Mouse (Mus musculus): Measurements from ENCODE around the gene Rhbdf2. TPM values are rescaled to one million over a fixed set of nuclear protein-coding genes. Genes with fewer than 3 reads are reported as not detected.

Rhbdf2 gene
- polyA plus RNA-seq, 1 experiment from 2014 or later: 7.2 TPM

DNA sequence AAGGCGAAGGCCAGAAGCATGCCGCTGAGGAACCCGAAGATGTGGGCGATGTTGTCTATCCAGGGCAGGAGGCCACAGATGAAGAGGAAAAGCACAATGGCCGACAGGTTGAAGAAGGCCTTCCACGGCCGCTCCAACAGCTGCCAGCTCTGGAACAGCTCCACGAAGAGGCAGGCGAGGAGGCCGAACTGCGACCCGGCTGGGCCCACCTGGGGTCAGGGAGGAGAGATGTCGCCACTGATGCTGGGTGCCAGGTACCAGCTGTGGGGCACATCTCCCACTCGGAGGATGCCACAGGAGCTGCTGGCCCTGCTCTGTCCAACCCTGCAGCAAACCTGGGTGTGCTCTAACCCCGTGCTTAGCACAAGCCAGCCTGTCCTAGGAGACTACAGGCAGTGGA lies 27.6 kb downstream of the Rhbdf2 start:
- Histone ChIP-seq H3K9ac (no peak overlapping the region), H3K27me3 (no peaks in the 10 kb centered on the region), H3K36me3 (replicated peaks) (peaks cover 71% of the 10 kb centered on the region), H3K4me1 (replicated peaks) (no peaks in the 10 kb centered on the region), H3K4me2 (no peak overlapping the region), H3K27ac (replicated peaks) (no peak overlapping the region), H3K9me3 (replicated peaks) (no peaks in the 10 kb centered on the region), H3K4me3 (replicated peaks) (no peak overlapping the region)
- WGBS (ENCODE audit: insufficient replicate concordance): 89% methylated on average over 15 of the region's 15 CpGs
- ATAC-seq (ENCODE audit: insufficient read depth): no peak

GRCm38 (mm10) chr11:116598193-116598592 lies 28.6 kb downstream of the Rhbdf2 start:
- H3K4me2 ChIP-seq: no peak overlapping the region
- H3K9me3 ChIP-seq (replicated peaks): no peaks in the 10 kb centered on the region
- no peak overlapping the region for H3K4me3 ChIP-seq (replicated peaks)
- 91% methylated on average over 8 of the region's 8 CpGs for WGBS (ENCODE audit: insufficient replicate concordance)
- H3K27ac ChIP-seq (replicated peaks): no peak overlapping the region
- peaks cover 60% of the 10 kb centered on the region for H3K36me3 ChIP-seq (replicated peaks)
- H3K4me1 ChIP-seq (replicated peaks): no peaks in the 10 kb centered on the region
- no peak for ATAC-seq (ENCODE audit: insufficient read depth)
- no peak overlapping the region for H3K9ac ChIP-seq
- no peaks in the 10 kb centered on the region for H3K27me3 ChIP-seq

- H3K9me3 ChIP-seq (replicated peaks): no peaks in the 10 kb centered on the region
- no peak overlapping the region for H3K27ac ChIP-seq (replicated peaks)
- ATAC-seq (ENCODE audit: insufficient read depth): no peak
- H3K4me1 ChIP-seq (replicated peaks): peaks cover 7% of the 10 kb centered on the region; the same call in 1 of the 2 replicates
- H3K9ac ChIP-seq: no peak overlapping the region
- H3K27me3 ChIP-seq: no peaks in the 10 kb centered on the region
- no peak overlapping the region for H3K4me2 ChIP-seq
- peaks cover 46% of the 10 kb centered on the region for H3K36me3 ChIP-seq (replicated peaks)
- 82% methylated on average over 19 of the region's 19 CpGs for WGBS (ENCODE audit: insufficient replicate concordance)
- H3K4me3 ChIP-seq (replicated peaks): no peak overlapping the region
These were observed 30.1 kb downstream of the Rhbdf2 start for GRCm38 (mm10) chr11:116596766-116597165.

GRCm38 (mm10) chr11:116593345-116593744 lies 33.5 kb downstream of the Rhbdf2 start:
- Histone ChIP-seq H3K4me1 (replicated peaks) (peaks cover 30% of the 10 kb centered on the region), H3K27ac (replicated peaks) (no peak overlapping the region), H3K27me3 (peaks cover 22% of the 10 kb centered on the region), H3K36me3 (replicated peaks) (peaks cover 12% of the 10 kb centered on the region), H3K9me3 (replicated peaks) (no peaks in the 10 kb centered on the region), H3K9ac (no peak overlapping the region), H3K4me2 (no peak overlapping the region), H3K4me3 (replicated peaks) (no peak overlapping the region)
- no peak for ATAC-seq (ENCODE audit: insufficient read depth)
- 47% methylated on average over 4 of the region's 4 CpGs for WGBS (ENCODE audit: insufficient replicate concordance)

DNA sequence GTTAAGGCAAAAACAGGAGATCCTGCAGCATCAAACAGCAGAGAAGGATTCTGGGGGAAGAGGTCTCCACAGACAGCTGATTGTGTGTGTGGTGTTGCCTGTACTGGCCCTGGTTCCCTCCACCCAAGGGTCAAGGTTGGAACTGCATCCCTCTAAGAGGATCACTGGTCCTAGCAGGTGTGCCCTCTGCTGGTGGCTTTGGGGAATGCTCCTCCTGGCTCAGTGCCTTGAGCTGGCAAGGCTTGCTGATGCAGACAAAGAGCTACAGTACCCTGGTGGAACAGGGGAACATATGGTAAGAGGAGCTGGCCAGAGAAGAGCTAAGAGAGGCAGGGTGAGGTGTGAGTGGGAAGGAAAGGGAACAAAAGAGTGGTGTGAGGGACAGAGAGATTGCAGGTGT lies 34.4 kb downstream of the Rhbdf2 start:
- Histone ChIP-seq H3K36me3 (replicated peaks) (0 out of 2 replicates have a peak, but pooled peaks cover 7% of the 10 kb centered on the region), H3K4me3 (replicated peaks) (no peak overlapping the region), H3K4me1 (replicated peaks) (peaks cover 30% of the 10 kb centered on the region), H3K9me3 (replicated peaks) (no peaks in the 10 kb centered on the region), H3K4me2 (no peak overlapping the region), H3K27ac (replicated peaks) (no peak overlapping the region), H3K27me3 (peaks cover 31% of the 10 kb centered on the region), H3K9ac (no peak overlapping the region)
- ATAC-seq (ENCODE audit: insufficient read depth): peak; percentile 64

GRCm38 (mm10) chr11:116591621-116592020 lies 35.2 kb downstream of the Rhbdf2 start:
- Histone ChIP-seq H3K27me3 (peaks cover 37% of the 10 kb centered on the region), H3K36me3 (replicated peaks) (0 out of 2 replicates have a peak, but pooled peaks cover under 1% of the 10 kb centered on the region), H3K9ac (no peak overlapping the region), H3K9me3 (replicated peaks) (no peaks in the 10 kb centered on the region), H3K4me1 (replicated peaks) (peaks cover 35% of the 10 kb centered on the region), H3K27ac (replicated peaks) (no peak overlapping the region), H3K4me2 (no peak overlapping the region), H3K4me3 (replicated peaks) (no peak overlapping the region)
- WGBS (ENCODE audit: insufficient replicate concordance): 68% methylated on average over 4 of the region's 4 CpGs
- ATAC-seq (ENCODE audit: insufficient read depth): no peak

DNA sequence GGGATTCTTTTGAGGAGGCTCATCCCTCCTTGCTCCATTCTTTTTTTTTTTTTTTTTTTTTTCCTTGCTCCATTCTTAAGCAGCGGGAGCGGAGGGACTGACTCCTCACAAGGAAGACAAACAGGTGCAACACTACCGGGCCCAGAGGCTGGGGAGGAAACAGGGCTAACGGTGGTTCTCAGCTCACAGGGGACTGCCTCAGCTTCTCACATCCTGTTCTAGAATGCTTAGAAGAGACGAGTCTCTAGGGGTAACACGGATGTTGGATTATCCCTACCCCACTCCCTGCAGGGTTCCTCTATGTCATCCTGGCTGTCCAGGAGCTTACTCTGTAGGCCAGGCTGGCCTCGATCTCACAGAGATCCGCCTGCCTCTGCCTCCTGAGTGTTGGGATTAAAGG lies 37.2 kb downstream of the Rhbdf2 start:
- 56% methylated on average over 8 of the region's 8 CpGs for WGBS (ENCODE audit: insufficient replicate concordance)
- Histone ChIP-seq H3K4me2 (no peak overlapping the region), H3K27ac (replicated peaks) (no peak overlapping the region), H3K4me1 (replicated peaks) (peaks cover 40% of the 10 kb centered on the region), H3K9me3 (replicated peaks) (no peaks in the 10 kb centered on the region), H3K9ac (no peak overlapping the region), H3K4me3 (replicated peaks) (no peak overlapping the region), H3K27me3 (peaks cover 49% of the 10 kb centered on the region), H3K36me3 (replicated peaks) (no peaks in the 10 kb centered on the region)
- ATAC-seq (ENCODE audit: insufficient read depth): no peak

- WGBS (ENCODE audit: insufficient replicate concordance): 28% methylated on average over 14 of the region's 14 CpGs
- Histone ChIP-seq H3K9me3 (replicated peaks) (no peaks in the 10 kb centered on the region), H3K4me3 (replicated peaks) (no peak overlapping the region), H3K4me2 (no peak overlapping the region; the same call in 1 of the 2 replicates), H3K36me3 (replicated peaks) (no peaks in the 10 kb centered on the region), H3K27ac (replicated peaks) (no peak overlapping the region), H3K4me1 (replicated peaks) (peaks cover 40% of the 10 kb centered on the region), H3K27me3 (peaks cover 51% of the 10 kb centered on the region), H3K9ac (no peak overlapping the region)
- ATAC-seq (ENCODE audit: insufficient read depth): no peak
These were observed 37.7 kb downstream of the Rhbdf2 start for GRCm38 (mm10) chr11:116589020-116589531.

DNA sequence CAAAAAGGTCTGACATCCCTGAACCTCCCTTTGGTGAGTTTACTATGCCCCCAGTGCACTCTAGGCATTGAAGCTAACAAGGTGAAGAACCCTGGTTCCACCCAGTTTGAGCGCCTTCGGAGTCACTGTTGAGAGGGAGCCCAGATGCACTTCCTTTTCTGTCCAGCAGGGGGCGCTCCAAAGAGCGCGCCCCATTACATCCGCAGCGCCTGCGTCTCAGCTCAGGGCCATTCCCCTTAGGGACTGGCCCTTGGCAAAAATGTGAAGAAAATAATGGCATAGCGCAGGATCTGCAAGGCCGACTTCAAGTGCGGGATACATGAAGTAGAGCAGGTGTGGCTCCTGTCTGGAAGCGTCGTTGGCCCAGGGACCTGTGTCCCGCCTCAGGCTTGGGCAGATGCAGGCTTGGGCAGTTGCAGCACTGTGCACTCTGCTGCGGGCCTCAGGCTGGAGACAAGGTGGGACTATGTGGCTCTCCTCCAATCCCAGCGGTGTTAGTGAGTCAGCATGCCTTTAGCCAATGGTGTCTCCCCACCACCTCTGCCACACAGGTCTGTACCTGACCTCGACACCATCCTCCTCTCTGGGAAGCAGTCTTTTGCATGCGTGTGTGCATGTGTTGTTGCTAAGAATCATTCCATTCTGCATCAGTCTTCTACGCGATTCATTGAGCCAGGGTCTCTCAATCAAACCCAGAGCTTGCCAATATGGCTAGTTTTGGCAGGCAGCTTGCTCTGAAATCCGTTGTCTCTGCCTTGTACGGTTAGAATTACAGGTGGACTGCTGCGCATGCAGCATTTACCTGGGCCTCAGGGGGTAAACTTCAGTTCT lies 39.8 kb downstream of the Rhbdf2 start:
- Histone ChIP-seq H3K9ac (no peak overlapping the region), H3K4me3 (replicated peaks) (no peak overlapping the region), H3K4me1 (replicated peaks) (peaks cover 35% of the 10 kb centered on the region), H3K27ac (replicated peaks) (no peak overlapping the region), H3K27me3 (peaks cover 51% of the 10 kb centered on the region), H3K4me2 (no peak overlapping the region), H3K36me3 (replicated peaks) (no peaks in the 10 kb centered on the region), H3K9me3 (replicated peaks) (no peaks in the 10 kb centered on the region)
- ATAC-seq (ENCODE audit: insufficient read depth): peak; percentile 75
- 27% methylated on average over 23 of the region's 23 CpGs for WGBS (ENCODE audit: insufficient replicate concordance)

- Histone ChIP-seq H3K9ac (no peak within 1 kb of the TSS), H3K4me3 (replicated peaks) (no peak within 1 kb of the TSS), H3K27ac (replicated peaks) (no peak within 1 kb of the TSS), H3K4me1 (replicated peaks) (peaks cover 40% of the 10 kb centered on the region), H3K4me2 (no peak within 1 kb of the TSS), H3K9me3 (replicated peaks) (no peaks in the 10 kb centered on the region), H3K27me3 (peaks cover 51% of the 10 kb centered on the region), H3K36me3 (replicated peaks) (no peaks in the 10 kb centered on the region)
- ATAC-seq (ENCODE audit: insufficient read depth): 0 out of 2 replicates have a peak, but pooled peaks have one; percentile 5
- WGBS (ENCODE audit: insufficient replicate concordance): 57% methylated on average over 5 of the region's 5 CpGs
These were observed 40.5 kb downstream of the Rhbdf2 start, which contains the start of gene Aanat for GRCm38 (mm10) chr11:116586310-116586709. TSS of gene Aanat (plus strand) at chr11:116586432.

GRCm38 (mm10) chr11:116585682-116586081 lies 41.1 kb downstream of the Rhbdf2 start:
- 67% methylated on average over 6 of the region's 6 CpGs for WGBS (ENCODE audit: insufficient replicate concordance)

More at GRCm38 (mm10) chr11:116585682-116586081, 41.1 kb downstream of the Rhbdf2 start:
- ATAC-seq (ENCODE audit: insufficient read depth): no peak
- H3K4me3 ChIP-seq (replicated peaks): no peak overlapping the region
- no peaks in the 10 kb centered on the region for H3K36me3 ChIP-seq (replicated peaks)
- peaks cover 51% of the 10 kb centered on the region for H3K27me3 ChIP-seq
- peaks cover 40% of the 10 kb centered on the region for H3K4me1 ChIP-seq (replicated peaks)
- H3K4me2 ChIP-seq: no peak overlapping the region
- H3K9me3 ChIP-seq (replicated peaks): no peaks in the 10 kb centered on the region
- no peak overlapping the region for H3K27ac ChIP-seq (replicated peaks)
- H3K9ac ChIP-seq: no peak overlapping the region
